Mouse (Mus musculus) mouse trophoblast stem cell (cell line): Measurements from ENCODE around the gene Cacng6.

ENCODE experiments used
- in situ Hi-C, 2 experiments: fragments of 300-500 bp; cut with MseI, MboI; formaldehyde crosslinking; loops; 2 replicates in 1 of 2; 3 replicates in 1 of 2; pipeline ENCODE4 v1.15.1; 2025

Cacng6 gene

GRCm38 (mm10) chr7:3463306-3463705 is 39.3 kb downstream of the Cacng6 start:
- in situ Hi-C loops, result no loop called here

DNA sequence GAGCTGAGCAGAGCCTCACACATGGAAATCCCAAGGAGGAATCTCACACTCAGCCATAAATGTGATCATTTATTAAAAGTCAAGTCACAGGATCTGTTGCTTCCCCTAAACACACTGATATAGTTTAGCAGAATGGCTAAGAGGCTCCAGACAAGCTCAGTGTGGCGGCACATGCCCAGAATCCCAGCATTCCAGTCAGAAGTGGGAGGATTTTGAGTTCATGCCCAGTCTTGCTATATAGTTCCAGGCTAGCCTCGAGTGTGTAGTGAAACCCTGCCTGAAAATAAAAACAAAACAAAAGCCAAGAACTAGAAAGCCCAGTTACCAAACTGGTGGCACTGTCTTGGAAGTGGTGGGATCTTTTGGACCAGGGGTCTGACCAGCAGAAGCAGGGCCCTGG is 44.6 kb downstream of the Cacng6 start:
- in situ Hi-C loops, result no loop called here

DNA sequence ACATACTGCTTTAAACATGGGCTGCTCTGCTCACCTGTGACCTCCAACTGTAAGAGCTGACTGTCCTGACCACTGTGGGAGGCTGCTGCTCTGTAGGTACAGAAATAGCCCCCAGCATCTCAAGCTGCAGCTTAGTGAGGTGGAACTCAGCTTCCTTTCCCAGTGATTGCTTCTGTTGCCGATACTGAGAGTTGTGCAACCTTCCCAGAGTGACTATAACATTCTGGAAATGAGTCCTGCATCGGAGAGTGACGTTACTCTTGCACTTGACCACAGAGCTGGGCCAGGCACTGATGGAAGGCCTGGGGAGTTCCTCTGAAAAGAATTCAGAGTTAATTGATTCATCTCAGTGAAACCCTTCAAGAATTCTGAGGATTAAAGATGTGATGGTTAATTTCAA is 48.8 kb downstream of the Cacng6 start:
- in situ Hi-C loops, result no loop called here

DNA sequence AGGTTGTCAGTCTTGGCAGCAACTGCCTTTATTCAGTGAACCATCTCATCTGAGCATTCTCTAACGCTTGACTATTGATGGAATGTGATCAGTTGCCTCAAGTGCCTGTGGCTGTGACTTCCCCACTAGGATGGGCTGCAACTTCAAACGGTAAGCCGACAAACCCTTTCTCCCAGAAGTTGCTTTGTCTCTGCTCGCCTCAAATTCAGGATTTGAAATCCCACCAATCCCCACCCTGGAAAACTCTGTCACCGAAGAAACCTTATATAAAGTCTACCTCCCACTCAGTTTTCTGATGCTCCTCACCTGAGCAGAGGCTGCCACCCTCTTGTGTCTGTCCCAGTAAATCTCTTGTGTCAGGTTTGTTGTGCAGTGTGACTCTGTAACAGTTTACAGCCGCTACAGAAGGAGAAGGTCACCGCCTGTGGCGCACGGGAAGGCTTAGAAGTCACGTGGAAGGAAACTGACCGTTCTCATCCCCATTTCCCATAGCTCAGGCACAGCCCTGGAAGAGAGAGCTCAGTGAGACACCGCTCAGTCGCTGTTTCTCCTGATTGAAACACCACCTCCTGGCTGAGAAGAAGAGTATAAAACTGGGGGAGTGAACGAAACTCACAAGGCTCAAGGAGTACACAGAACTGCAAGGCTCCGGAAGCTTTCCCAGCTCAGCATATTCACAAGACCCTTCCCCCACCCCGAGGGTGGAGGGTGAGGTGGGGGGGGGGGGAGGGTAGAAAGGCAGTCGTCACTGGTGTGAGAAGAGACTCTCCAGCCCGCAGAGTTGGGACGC is 50.5 kb downstream of the Cacng6 start:
- in situ Hi-C loops, result no loop called here

DNA sequence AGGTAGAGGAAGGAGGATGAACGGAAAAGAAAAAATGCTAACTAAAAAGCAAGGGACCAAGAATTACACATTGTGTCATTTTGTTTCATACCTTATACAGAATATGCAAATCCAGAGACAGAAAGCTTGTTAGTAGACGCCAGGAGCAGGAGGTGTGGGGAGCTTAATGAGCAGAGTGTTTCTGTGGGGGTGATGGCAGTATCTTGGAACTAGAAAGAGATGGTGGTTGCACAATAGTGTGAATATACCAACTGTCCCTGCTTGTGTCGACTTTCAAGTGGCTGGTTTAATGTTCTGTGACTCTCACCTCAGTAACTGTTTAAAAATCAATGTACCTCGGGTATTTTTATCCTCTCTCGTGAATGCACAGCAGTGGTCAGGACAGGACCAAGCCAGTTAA is 52.7 kb downstream of the Cacng6 start:
- in situ Hi-C loops, result no loop called here

GRCm38 (mm10) chr7:3481948-3482608 is 58.1 kb downstream of the Cacng6 start:
- in situ Hi-C loops, result no loop called here
